Mouse (Mus musculus) stomach, embryonic 16.5 days (tissue): ENCODE results near the gene Plekhb1. TPM values are rescaled to one million over a fixed set of nuclear protein-coding genes. Genes with fewer than 3 reads are reported as not detected.
A peak's percentile ranks its signal among the peaks of the same experiment; 100 is the strongest.

Experiments
- ATAC-seq: fragments of 200-750 bp; cut with Nextera tagmentation; 2 replicates; pipeline ENCODE4 v1.8.0; 2017; ENCODE audit warnings: moderate number of reproducible peaks, moderate TSS enrichment; ENCODE audit not compliant: insufficient read depth, low FRiP score
- H3K27ac ChIP-seq: fragments of 300-500 bp; sonication (generic); 2 replicates; pipeline ENCODE4 v1.5.1; 2014; ENCODE audit warnings: low read length
- H3K27me3 ChIP-seq: fragments of 300-500 bp; sonication (generic); 2 replicates; pipeline ENCODE4 v1.6.1; 2014; ENCODE audit warnings: low read length, control low read depth, mixed read lengths; ENCODE audit not compliant: control insufficient read depth, insufficient read depth
- H3K36me3 ChIP-seq: fragments of 300-500 bp; sonication (generic); 2 replicates; pipeline ENCODE4 v1.6.1; 2014; ENCODE audit warnings: low read length; ENCODE audit not compliant: control insufficient read depth, insufficient read depth
- H3K4me1 ChIP-seq: fragments of 300-500 bp; sonication (generic); 2 replicates; pipeline ENCODE4 v1.6.1; 2014; ENCODE audit warnings: low read length, control low read depth, mixed read lengths; ENCODE audit not compliant: control insufficient read depth, insufficient read depth
- H3K4me2 ChIP-seq: fragments of 300-500 bp; sonication (generic); 2 replicates; pipeline ENCODE4 v1.6.1; 2014; ENCODE audit warnings: low read depth, low read length, mixed read lengths
- H3K4me3 ChIP-seq: fragments of 300-500 bp; sonication (generic); replicated peaks from 2 replicates; pipeline ENCODE4 v1.5.1; 2014; ENCODE audit warnings: mild to moderate bottlenecking, low read length
- H3K9ac ChIP-seq: fragments of 300-500 bp; sonication (generic); 2 replicates; pipeline ENCODE4 v1.6.1; 2014; ENCODE audit warnings: low read length
- H3K9me3 ChIP-seq: fragments of 300-500 bp; sonication (generic); replicated peaks from 2 replicates; pipeline ENCODE4 v1.6.1; 2016; ENCODE audit warnings: low read length, control low read depth; ENCODE audit not compliant: control insufficient read depth
- WGBS: fragments of 180-500 bp; shearing (Covaris S2); extraction: QIAGEN DNeasy Blood & Tissue Kit; methylation state at CpG from one replicate; pipeline ENCODE4 v1.1.7; 2014; 5-methylcytosine and 5-hydroxymethylcytosine counted together
- polyA plus RNA-seq: library from polyadenylated mRNA; unstranded; fragments of >200 nt; fragmentation: Nextera tagmentation; extraction: Ambion mirVana; gene quantifications from 2 replicates; pipeline ENCODE4 v1.2.1, GENCODE M21; 2015

Plekhb1 gene
- polyA plus RNA-seq, 1 experiment from 2014 or later: 13.9 TPM

DNA sequence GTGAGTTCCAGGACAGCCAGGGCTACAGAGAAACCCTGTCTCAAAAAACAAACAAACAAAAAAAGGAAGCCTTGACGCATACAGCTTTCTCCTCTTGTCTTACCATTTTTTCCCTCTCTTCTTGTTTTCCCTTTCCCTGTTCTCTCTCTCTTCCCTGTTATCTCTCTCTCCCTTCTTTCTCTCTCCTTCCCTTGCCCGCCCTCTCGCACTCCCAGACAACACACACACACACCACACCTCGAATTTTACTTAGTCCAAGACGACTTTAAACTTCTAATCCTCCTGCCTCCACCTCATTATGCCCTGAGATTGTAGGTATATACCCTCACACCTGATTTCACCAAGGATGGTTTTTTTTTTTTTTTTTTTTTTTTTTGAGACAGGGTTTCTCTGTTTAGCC is 21.9 kb upstream of the Plekhb1 start:
- Histone ChIP-seq H3K9me3 (0 out of 2 replicates have a peak, but pooled peaks cover 3% of the 10 kb centered on the region), H3K9ac (no peak overlapping the region), H3K36me3 (no peaks in the 10 kb centered on the region), H3K4me3 (no peak overlapping the region), H3K4me1 (no peaks in the 10 kb centered on the region), H3K27ac (no peak overlapping the region), H3K4me2 (no peak overlapping the region), H3K27me3 (no peaks in the 10 kb centered on the region)
- no peak for ATAC-seq
- 68% methylated on average over 5 of the region's 5 CpGs for WGBS

DNA sequence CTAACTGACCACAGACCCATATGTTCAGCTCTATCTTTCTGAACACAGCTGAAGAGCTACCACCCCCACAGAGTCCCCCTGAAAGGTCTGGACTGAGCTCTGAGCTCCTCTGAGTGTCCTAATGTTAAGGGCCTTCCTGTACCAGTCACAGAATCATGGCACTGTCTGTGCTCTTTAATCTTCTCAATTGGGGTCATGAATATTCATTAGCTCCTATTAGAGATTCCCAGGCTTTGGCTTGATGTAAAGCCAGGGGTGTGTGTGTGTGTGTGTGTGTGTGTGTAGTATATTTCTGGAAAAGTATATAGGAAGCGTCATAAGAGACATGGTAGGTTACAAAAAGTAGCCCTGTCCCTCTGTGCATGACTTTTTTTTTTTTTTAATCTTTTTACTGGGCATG is 21.0 kb upstream of the Plekhb1 start:
- ATAC-seq: no peak
- H3K27ac ChIP-seq: no peak overlapping the region

DNA sequence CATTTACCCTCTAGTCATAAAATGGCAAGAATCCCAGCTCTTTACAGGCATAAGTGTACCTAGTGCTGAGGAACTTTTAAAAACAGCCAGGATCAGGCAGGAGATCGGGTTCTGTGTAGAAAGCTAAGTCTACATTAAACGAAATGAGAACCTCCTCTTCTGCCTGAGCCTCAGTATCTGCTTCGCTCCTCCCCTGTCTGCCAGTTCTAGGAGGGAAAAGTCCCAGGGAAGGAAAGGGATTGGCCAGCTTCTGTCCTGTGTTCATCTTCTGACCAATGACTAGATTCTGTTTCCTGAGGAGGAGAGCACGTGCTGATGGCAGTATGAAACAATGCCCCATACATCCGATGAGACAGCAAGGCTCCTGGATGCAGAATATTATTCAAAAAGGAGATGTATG is 18.9 kb upstream of the Plekhb1 start:
- H3K4me1 ChIP-seq: no peaks in the 10 kb centered on the region
- no peaks in the 10 kb centered on the region for H3K27me3 ChIP-seq
- 43% methylated on average over 5 of the region's 5 CpGs for WGBS
- no peaks in the 10 kb centered on the region for H3K9me3 ChIP-seq
- no peak overlapping the region for H3K27ac ChIP-seq
- no peak overlapping the region for H3K4me3 ChIP-seq
- no peaks in the 10 kb centered on the region for H3K36me3 ChIP-seq
- no peak overlapping the region for H3K9ac ChIP-seq
- H3K4me2 ChIP-seq: no peak overlapping the region
- ATAC-seq: no peak

More for the DNA sequence above, 21.0 kb upstream of the Plekhb1 start:
- no peaks in the 10 kb centered on the region for H3K36me3 ChIP-seq
- WGBS: 86% methylated on average over 1 of the region's 1 CpGs
- H3K9ac ChIP-seq: no peak overlapping the region
- H3K4me2 ChIP-seq: no peak overlapping the region
- no peak overlapping the region for H3K4me3 ChIP-seq
- no peaks in the 10 kb centered on the region for H3K4me1 ChIP-seq
- H3K27me3 ChIP-seq: no peaks in the 10 kb centered on the region
- 0 out of 2 replicates have a peak, but pooled peaks cover 3% of the 10 kb centered on the region for H3K9me3 ChIP-seq

DNA sequence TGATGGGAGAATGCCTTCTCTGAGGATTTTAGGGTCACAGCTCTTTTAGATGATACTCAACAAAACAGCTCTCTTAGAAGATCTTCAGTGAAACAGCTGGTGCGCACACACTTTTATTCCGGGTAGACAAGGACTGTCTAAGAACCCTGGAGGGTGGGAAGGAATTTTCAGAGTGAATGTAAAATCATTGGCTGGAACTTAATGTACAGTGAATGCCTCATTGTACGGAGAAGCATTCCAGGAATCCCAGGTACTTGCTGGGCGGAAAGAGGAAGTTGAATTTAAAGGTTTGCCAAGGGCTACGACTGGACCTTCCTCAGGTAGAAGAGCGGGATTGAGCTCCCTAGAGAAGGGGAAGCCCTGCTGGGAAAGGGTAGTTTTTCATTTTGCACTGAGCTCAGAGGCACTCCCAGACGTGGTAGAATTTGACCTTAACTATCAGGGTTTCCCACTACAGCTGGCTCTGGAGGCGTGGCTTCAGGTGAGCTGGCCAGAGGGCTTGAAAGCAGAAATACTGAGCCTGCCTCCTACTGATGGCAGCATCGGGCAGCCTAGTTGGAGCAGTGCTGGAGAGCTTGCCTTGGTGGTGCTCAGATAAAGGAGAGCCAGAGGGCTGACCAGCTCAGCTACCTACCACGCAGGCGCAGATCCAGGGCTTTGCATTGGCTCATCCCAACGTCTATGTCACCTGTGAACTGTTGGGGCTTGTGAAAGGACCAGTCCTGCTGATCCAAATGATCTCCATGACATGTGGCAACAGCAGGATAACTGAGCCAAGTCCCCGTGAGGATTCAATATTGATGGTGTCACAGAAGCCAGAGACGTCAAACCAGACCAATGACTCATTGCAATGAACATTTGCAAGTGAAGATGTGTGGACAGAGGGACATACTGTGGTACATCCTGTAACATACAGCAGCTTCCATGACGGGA is 17.0 kb upstream of the Plekhb1 start:
- Histone ChIP-seq H3K9ac (no peak overlapping the region), H3K27ac (no peak overlapping the region), H3K4me2 (no peak overlapping the region), H3K4me1 (no peaks in the 10 kb centered on the region), H3K4me3 (no peak overlapping the region), H3K36me3 (no peaks in the 10 kb centered on the region), H3K27me3 (no peaks in the 10 kb centered on the region), H3K9me3 (no peaks in the 10 kb centered on the region)
- peak; percentile 69 for ATAC-seq
- WGBS: 51% methylated on average over 15 of the region's 15 CpGs

DNA sequence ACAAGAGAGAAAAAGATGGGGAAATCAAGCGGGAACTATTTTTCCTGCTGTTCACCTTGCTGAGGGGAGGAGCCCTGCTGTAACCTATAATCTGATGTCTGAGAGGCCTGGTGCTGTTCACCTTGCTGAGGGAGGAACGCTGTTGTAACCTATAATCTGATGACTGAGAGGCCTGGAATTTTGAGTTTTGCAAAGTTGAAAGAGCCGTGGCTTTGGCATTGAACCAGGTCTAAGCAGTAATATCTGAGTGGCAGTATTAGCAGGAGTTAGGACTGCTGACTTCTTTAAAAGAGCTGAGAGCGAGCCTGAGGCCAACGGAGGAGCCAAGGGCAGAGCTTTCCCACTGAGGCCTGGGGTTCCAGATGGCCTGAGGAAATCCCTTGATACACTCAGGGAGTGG is 15.8 kb upstream of the Plekhb1 start:
- ATAC-seq: no peak
- no peaks in the 10 kb centered on the region for H3K4me1 ChIP-seq
- no peaks in the 10 kb centered on the region for H3K36me3 ChIP-seq
- H3K27me3 ChIP-seq: no peaks in the 10 kb centered on the region
- no peak overlapping the region for H3K9ac ChIP-seq
- no peak overlapping the region for H3K4me3 ChIP-seq
- 81% methylated on average over 5 of the region's 5 CpGs for WGBS
- no peak overlapping the region for H3K4me2 ChIP-seq
- no peaks in the 10 kb centered on the region for H3K9me3 ChIP-seq
- no peak overlapping the region for H3K27ac ChIP-seq

DNA sequence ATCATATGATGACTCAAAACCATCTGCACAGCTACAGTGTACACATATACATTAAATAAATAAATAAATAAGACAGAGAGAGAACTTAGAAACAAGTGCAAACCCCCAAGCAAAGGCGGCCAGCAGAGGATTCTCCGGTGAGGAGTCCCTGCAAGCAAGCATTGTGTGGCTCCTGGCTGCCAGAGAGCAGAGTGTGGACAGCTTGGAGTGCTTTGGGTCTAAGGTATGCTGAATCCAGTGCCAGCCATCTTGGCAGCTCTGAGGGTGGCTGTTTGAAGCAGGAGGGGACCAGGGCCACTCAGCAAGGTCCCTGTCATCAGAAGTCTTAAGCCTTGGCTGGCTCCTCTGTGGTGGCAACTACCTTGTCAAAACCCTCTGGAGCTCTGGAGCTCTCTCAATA is 12.7 kb upstream of the Plekhb1 start:
- H3K27me3 ChIP-seq: no peaks in the 10 kb centered on the region
- H3K4me1 ChIP-seq: no peaks in the 10 kb centered on the region
- no peak overlapping the region for H3K27ac ChIP-seq
- 88% methylated on average over 2 of the region's 2 CpGs for whole genome bisulfite sequencing
- H3K9me3 ChIP-seq: no peaks in the 10 kb centered on the region
- no peak overlapping the region for H3K4me2 ChIP-seq
- H3K9ac ChIP-seq: no peak overlapping the region
- ATAC-seq: no peak
- no peak overlapping the region for H3K4me3 ChIP-seq
- H3K36me3 ChIP-seq: no peaks in the 10 kb centered on the region

DNA sequence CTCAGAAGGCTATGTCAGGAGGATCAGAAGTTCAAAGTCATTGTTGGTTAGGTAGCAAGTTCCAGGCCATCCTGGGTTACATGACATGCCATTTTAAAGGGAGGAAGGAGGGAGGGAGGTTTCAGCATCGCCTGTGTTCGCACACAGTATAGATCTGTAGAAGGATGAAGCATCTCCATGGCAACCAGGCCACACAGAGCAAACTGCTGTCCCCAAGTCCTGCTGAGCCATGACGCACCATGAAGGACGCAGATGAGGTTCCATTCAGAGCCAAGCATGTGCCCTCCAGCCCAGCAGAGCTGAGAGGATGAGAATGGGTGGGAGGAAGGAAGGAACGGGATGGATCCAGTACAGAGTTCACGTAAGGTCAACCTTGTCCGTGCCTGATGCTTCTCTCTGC is 11.2 kb upstream of the Plekhb1 start:
- H3K9ac ChIP-seq: no peak overlapping the region
- H3K27me3 ChIP-seq: no peaks in the 10 kb centered on the region
- H3K4me2 ChIP-seq: no peak overlapping the region
- 64% methylated on average over 7 of the region's 7 CpGs for WGBS
- H3K4me1 ChIP-seq: no peaks in the 10 kb centered on the region
- H3K36me3 ChIP-seq: no peaks in the 10 kb centered on the region
- H3K9me3 ChIP-seq: no peaks in the 10 kb centered on the region
- no peak overlapping the region for H3K4me3 ChIP-seq
- H3K27ac ChIP-seq: no peak overlapping the region
- ATAC-seq: no peak

DNA sequence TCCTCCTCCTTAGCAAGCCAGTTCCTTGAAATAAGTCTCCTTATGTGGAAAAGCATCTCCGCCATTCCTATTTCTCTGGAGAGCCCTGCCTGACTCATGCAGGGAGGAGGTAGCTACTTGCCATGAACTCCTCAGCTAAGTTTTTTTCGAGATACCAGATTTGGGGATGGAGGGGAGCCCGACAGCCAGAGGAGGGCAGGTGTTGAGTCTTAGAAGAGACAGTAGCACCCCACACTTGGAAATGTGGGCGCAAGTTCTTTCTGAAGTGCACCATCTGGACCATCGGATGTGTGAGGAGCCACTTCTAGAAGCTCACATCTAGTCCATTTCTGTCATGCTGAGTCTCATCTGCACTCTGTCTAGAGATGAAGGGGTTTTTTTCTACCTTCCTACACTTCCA is 8.4 kb upstream of the Plekhb1 start:
- Histone ChIP-seq H3K27me3 (no peaks in the 10 kb centered on the region), H3K4me1 (no peaks in the 10 kb centered on the region), H3K4me3 (no peak overlapping the region), H3K9ac (no peak overlapping the region), H3K4me2 (no peak overlapping the region), H3K27ac (no peak overlapping the region), H3K9me3 (no peaks in the 10 kb centered on the region), H3K36me3 (no peaks in the 10 kb centered on the region)
- no peak for ATAC-seq
- WGBS: 83% methylated on average over 5 of the region's 5 CpGs

DNA sequence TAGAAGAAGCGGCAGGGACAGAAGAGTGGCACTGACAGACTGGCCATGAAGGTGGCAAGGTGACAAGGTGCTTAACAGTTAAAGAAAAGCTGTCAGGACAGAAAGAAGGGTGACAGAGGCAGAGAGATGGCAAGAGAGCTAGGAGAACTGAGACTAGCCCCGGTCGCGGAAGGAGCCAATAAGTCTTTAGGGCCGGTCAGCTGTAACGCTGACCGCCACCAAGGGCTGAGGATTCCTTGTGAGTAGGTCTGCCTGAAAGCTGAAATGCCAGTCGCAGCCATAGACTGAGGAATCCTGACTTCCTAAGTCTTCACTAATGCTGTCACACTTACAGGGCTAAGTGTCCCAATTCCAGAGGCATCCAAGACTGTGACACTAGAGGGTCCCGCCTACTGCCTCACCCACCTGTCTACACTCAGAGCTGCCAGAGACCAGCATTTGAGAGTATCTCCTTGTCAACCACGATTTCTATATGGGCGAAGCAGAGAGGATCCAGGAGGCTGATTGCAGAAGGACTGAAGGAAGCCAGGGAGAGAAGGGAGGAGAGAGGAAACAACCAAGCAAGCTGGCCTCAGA is 1.6 kb upstream of the Plekhb1 start:
- peak overlapping the region; percentile 14; the same call in 1 of the 2 replicates for H3K4me2 ChIP-seq
- H3K9me3 ChIP-seq: no peaks in the 10 kb centered on the region
- H3K9ac ChIP-seq: no peak overlapping the region
- no peaks in the 10 kb centered on the region for H3K36me3 ChIP-seq
- H3K27me3 ChIP-seq: no peaks in the 10 kb centered on the region
- peaks cover 5% of the 10 kb centered on the region; the same call in 1 of the 2 replicates for H3K4me1 ChIP-seq
- ATAC-seq: no peak
- 60% methylated on average over 11 of the region's 11 CpGs for WGBS
- no peak overlapping the region for H3K27ac ChIP-seq
- no peak overlapping the region for H3K4me3 ChIP-seq
